Mouse (Mus musculus) layer of hippocampus, adult 9-11 months (tissue): Measurements from ENCODE around the gene Glis3.

Experiments
- DNase-seq: peaks from one replicate; pipeline ENCODE4 v3.0.0; 2022

Glis3 gene

GRCm38 (mm10) chr19:28465779-28466178, 214.1 kb downstream of the Glis3 start:
- DNase-seq = no peak

- DNase-seq = no peak
These were observed 225.5 kb downstream of the Glis3 start for GRCm38 (mm10) chr19:28454331-28454730.

GRCm38 (mm10) chr19:28452951-28453520, 226.8 kb downstream of the Glis3 start:
- DNase-seq = peak; percentile 52

- no peak for DNase-seq
These were observed 231.1 kb downstream of the Glis3 start for GRCm38 (mm10) chr19:28448811-28449210.

- no peak for DNase-seq
These were observed 237.7 kb downstream of the Glis3 start for GRCm38 (mm10) chr19:28442161-28442560.

GRCm38 (mm10) chr19:28436457-28437148, 243.3 kb downstream of the Glis3 start:
- DNase-seq = peak; percentile 90

GRCm38 (mm10) chr19:28428220-28428816, 251.6 kb downstream of the Glis3 start:
- DNase-seq = no peak

GRCm38 (mm10) chr19:28424180-28424579, 255.7 kb downstream of the Glis3 start:
- DNase-seq = no peak

- no peak for DNase-seq
These were observed 256.9 kb downstream of the Glis3 start for GRCm38 (mm10) chr19:28422939-28423338.

GRCm38 (mm10) chr19:28416069-28416468, 263.8 kb downstream of the Glis3 start:
- DNase-seq = no peak

- peak; percentile 18 for DNase-seq
These were observed 271.1 kb downstream of the Glis3 start for GRCm38 (mm10) chr19:28408787-28409186.

GRCm38 (mm10) chr19:28402956-28403355, 276.9 kb downstream of the Glis3 start:
- no peak for DNase-seq

- peak; percentile 53 for DNase-seq
These were observed 284.4 kb downstream of the Glis3 start for GRCm38 (mm10) chr19:28395584-28395861.

- DNase-seq = peak; percentile 69
These were observed 284.9 kb downstream of the Glis3 start for GRCm38 (mm10) chr19:28394826-28395583.

GRCm38 (mm10) chr19:28393766-28394165, 286.1 kb downstream of the Glis3 start:
- no peak for DNase-seq

GRCm38 (mm10) chr19:28392838-28393237, 287.0 kb downstream of the Glis3 start:
- no peak for DNase-seq

- DNase-seq = no peak
These were observed 289.0 kb downstream of the Glis3 start for GRCm38 (mm10) chr19:28390920-28391319.

GRCm38 (mm10) chr19:28389146-28389545, 290.7 kb downstream of the Glis3 start:
- DNase-seq = no peak

GRCm38 (mm10) chr19:28383425-28383824, 296.5 kb downstream of the Glis3 start:
- no peak for DNase-seq

GRCm38 (mm10) chr19:28382168-28382911, 297.5 kb downstream of the Glis3 start:
- no peak for DNase-seq

GRCm38 (mm10) chr19:28381441-28381840, 298.4 kb downstream of the Glis3 start:
- no peak for DNase-seq

GRCm38 (mm10) chr19:28380691-28381262, 299.1 kb downstream of the Glis3 start:
- no peak for DNase-seq
